In genomic region chr6:100610182-100610581, GRCm38 (mm10) we compare ENCODE assay signal across 8 mouse cellular contexts.
A peak's percentile ranks its signal among the peaks of the same experiment; 100 is the strongest.
DNase-seq lines count a peak whose midpoint lies in the region; ATAC-seq lines count a peak whose summit lies in the region.

No protein-coding gene starts in this region.

- DNase-seq in cerebellum, adult 9-10 months = peak; percentile 11
- DNase-seq in cerebellum, adult 11-12 months = no peak
- peak; percentile 14 for DNase-seq in layer of hippocampus, adult 11-12 months (ENCODE audit: low spot score)
- no peak for DNase-seq in layer of hippocampus, postnatal 36 days
- DNase-seq in 3T3-L1 (ENCODE audit: low read depth, low spot score) = peak; percentile 42
- peak; percentile 23 for DNase-seq in fat pad, adult 2 months (ENCODE audit: extremely low read depth, low read depth, low spot score)
- DNase-seq in ovary, adult 18-20 months (ENCODE audit: low spot score) = no peak

- ATAC-seq in activated CD4-positive, CD25-positive, alpha-beta regulatory T cell, adult 4 months = no peak

Comparison
In these comparisons a context has a peak if more than half of its experiments do, and no peak if none do; other contexts are left out.
1. DNase-seq: peak in cerebellum, adult 9-10 months (single experiment), layer of hippocampus, adult 11-12 months (single experiment), 3T3-L1 (single experiment) and fat pad, adult 2 months (single experiment); none in cerebellum, adult 11-12 months (single experiment), layer of hippocampus, postnatal 36 days (0 of 2) and ovary, adult 18-20 months (single experiment).